Mouse (Mus musculus) ES-E14 (cell line): Measurements from ENCODE around the gene Thoc7. TPM values are rescaled to one million over a fixed set of nuclear protein-coding genes. Genes with fewer than 3 reads are reported as not detected.

Experiments
- DNase-seq: peaks from one replicate; pipeline ENCODE4 v3.0.0-alpha.2; 2013; ENCODE audit warnings: low read depth, low spot score
- H3K27ac ChIP-seq: 2 replicates; pipeline ENCODE4 v1.5.1; 2012; ENCODE audit warnings: low read depth, mild to moderate bottlenecking, low read length, moderate library complexity, mixed read lengths; ENCODE audit not compliant: poor library complexity, insufficient read depth, severe bottlenecking
- H3K36me3 ChIP-seq: 2 replicates; pipeline ENCODE4 v1.6.1; 2012; ENCODE audit warnings: mild to moderate bottlenecking, low read length, moderate library complexity, mixed read lengths; ENCODE audit not compliant: control insufficient read depth, poor library complexity, insufficient read depth, severe bottlenecking
- H3K4me1 ChIP-seq, 2 experiments: fragments of 150-350 bp in 1 of 2; sonication (generic) in 1 of 2; 2 replicates each; pipeline ENCODE4 v1.6.1; 2012; ENCODE audit warnings: low read length in 2 of 2, mild to moderate bottlenecking in 1 of 2, mixed read lengths in 1 of 2; ENCODE audit not compliant: control insufficient read depth in 2 of 2, insufficient read depth in 2 of 2, poor library complexity in 1 of 2
- H3K4me3 ChIP-seq, 2 experiments: fragments of 150-350 bp in 1 of 2; sonication (generic) in 1 of 2; 2 replicates each; pipeline ENCODE4 v1.5.1; 2012; ENCODE audit warnings: low read length in 2 of 2, low read depth in 1 of 2, mild to moderate bottlenecking in 1 of 2, mixed read lengths in 1 of 2; ENCODE audit not compliant: insufficient read depth in 1 of 2, poor library complexity in 1 of 2, severe bottlenecking in 1 of 2
- H3K9ac ChIP-seq: 2 replicates; pipeline ENCODE4 v1.6.1; 2012; ENCODE audit warnings: low read depth, mild to moderate bottlenecking, low read length, mixed read lengths; ENCODE audit not compliant: poor library complexity, insufficient read depth, severe bottlenecking
- H3K9me3 ChIP-seq: fragments of 150-350 bp; sonication (generic); 2 replicates; pipeline ENCODE4 v1.6.1; 2012; ENCODE audit warnings: low read depth, mild to moderate bottlenecking, low read length; ENCODE audit not compliant: control insufficient read depth, insufficient read depth
- CHD2 ChIP-seq: IDR thresholded peaks from 2 replicates; pipeline ENCODE4 v1.6.1; 2014; ENCODE audit warnings: mild to moderate bottlenecking, low read depth, low read length, inconsistent platforms
- HCFC1 ChIP-seq: IDR thresholded peaks from 2 replicates; pipeline ENCODE4 v1.6.1; 2012; ENCODE audit warnings: low read length, inconsistent platforms, borderline replicate concordance; ENCODE audit not compliant: insufficient read depth
- MAFK ChIP-seq: IDR thresholded peaks from 2 replicates; pipeline ENCODE4 v1.6.1; 2014; ENCODE audit warnings: mild to moderate bottlenecking, low read depth, low read length, inconsistent platforms; ENCODE audit not compliant: insufficient read depth
- ZC3H11A ChIP-seq: IDR thresholded peaks from 2 replicates; pipeline ENCODE4 v1.6.1; 2012; ENCODE audit warnings: low read depth, mild to moderate bottlenecking, inconsistent platforms, low read length, borderline replicate concordance
- ZNF384 ChIP-seq: IDR thresholded peaks from 2 replicates; pipeline ENCODE4 v1.6.1; 2012; ENCODE audit warnings: low read depth, low read length, inconsistent platforms
- in situ Hi-C, 2 experiments: fragments of 600-800 bp; cut with MboI; formaldehyde crosslinking; loops; one replicate each; pipeline ENCODE4 v1.15.1; 2025; ENCODE audit warnings: low sequenced_read_pairs in 2 of 2, inconsistent platforms in 1 of 2; ENCODE audit not compliant: unreplicated experiment in 2 of 2
- total RNA-seq: library from RNA; depleted of rRNA; stranded (reverse); fragments of 300-350 nt; gene quantifications from 2 replicates; pipeline ENCODE4 v1.2.3, GENCODE M21; 2012; rRNA removed

Thoc7 gene
- total RNA-seq, 1 experiment = 66.7 TPM

DNA sequence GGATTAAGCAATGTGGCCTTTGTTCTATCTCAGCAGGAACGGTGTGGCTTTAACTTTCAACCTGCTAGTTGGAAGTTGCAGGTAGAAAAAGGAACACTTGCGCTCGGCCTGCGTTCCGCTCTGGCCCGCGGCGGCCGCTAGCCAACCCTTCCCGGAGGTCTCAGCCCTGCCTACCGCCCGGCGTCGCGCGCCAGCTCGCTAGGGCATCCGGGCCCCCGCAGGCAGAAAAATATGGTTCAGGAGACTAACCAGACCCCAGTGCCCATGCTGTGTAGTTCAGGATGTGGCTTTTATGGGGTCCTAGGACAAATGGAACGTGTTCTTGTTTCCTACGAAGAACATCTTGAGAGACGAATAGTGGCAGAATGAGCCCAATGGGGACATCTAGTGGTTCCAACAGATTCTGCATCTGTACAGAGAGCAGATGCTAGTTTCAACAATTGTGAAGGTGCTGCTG lies 60.0 kb downstream of the Thoc7 start:
- Histone ChIP-seq H3K4me3 (peak overlapping the region; percentile 52 to 61), H3K9me3 (no peaks in the 10 kb centered on the region), H3K4me1 (peaks cover 0 to 4% of the 10 kb centered on the region in 2 experiments; a peak in 3 of 4 replicates), H3K27ac (peak overlapping the region; percentile 80), H3K9ac (peak overlapping the region; percentile 54), H3K36me3 (peaks cover 2% of the 10 kb centered on the region; the same call in 1 of the 2 replicates)
- in situ Hi-C loops = no loop called here
- DNase-seq = peak; percentile 74
- no peak for TF ChIP-seq CHD2
- peak; percentile 71; the same call in 1 of the 2 replicates for TF ChIP-seq ZC3H11A
- TF ChIP-seq HCFC1 = no peak
- no peak for TF ChIP-seq MAFK
- TF ChIP-seq ZNF384 = peak; percentile 45; the same call in 1 of the 2 replicates

Other genes starting within 250 kb of the Thoc7 start
- gene Gm281, start 47.4 kb downstream of the Thoc7 start, total RNA-seq = 0.74 and 1.1 TPM in 2 replicates
- 2.9 and 3.8 TPM in 2 replicates for gene Atxn7, start 412 bp downstream of the Thoc7 start, total RNA-seq
- gene Psmd6, start 159.1 kb upstream of the Thoc7 start, total RNA-seq = 127 and 187 TPM in 2 replicates
- not detected in 2 replicates for gene Olfr720, start 225.0 kb upstream of the Thoc7 start, total RNA-seq